Mouse (Mus musculus): ENCODE measurements around the gene Cdk2ap2.

DNA sequence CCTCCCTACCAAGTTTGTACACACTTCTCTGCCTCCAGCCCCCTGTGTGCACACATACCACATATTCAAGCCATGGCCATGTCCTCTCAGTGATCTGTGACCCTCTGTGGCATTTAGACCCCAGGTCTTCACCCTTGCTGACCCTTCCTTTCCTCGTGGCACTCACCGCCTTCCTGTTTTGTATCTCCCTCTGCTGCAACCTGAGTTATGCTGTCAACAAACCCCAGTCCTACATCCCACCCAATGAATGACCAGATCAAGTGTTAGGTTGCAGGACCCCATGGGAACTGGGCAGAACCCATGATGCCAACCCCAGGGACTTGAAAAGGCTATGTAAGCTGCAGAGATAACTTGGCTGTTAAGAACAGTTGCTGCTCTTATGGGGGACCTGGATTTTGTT is 5.1 kb downstream of the Cdk2ap2 start:
- no peak for TF ChIP-seq CTCF (IDR thresholded peaks at IDR 0.05; ENCODE audit: insufficient read depth, low read depth, low read length)
- no peak for TF ChIP-seq POLR2A (IDR thresholded peaks at IDR 0.05; ENCODE audit: insufficient read depth, low read depth, low read length)

All from olfactory bulb, adult 2 months (tissue).